Mouse (Mus musculus): ENCODE results near the gene Jmjd1c. TPM values are rescaled to one million over a fixed set of nuclear protein-coding genes. Genes with fewer than 3 reads are reported as not detected.

Gene Jmjd1c
- total RNA-seq, 2 experiments from 2014 or later: 93.9 to 94.3 TPM

DNA sequence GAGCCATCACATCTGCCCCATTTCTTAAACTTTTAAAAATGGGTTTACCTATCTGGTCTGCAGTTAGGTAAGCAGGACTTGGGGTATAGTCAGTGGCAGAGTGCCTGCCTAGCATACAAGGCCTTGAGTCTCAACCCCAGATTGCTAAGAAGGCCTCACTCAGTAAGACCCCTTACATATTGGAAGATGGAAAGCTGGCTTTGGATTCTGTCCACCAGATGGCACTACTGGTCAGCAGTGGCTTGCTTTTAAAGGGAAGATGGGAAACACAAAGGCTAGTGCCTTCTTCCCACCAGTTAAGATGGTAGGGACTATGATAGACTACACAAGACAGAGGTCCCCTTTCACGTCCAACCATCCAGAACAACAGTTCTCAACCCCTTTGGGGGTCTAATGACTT is 168.9 kb downstream of the Jmjd1c start:
- intact Hi-C loops (cut with DNase I): loop anchor here (5.0 kb wide), 1 partner anchor 47 kb away; no protein-coding TSS in a partner anchor
- DNase-seq (ENCODE audit: extremely low spot score in 1 of 2, low spot score in 2 of 2): peak; percentile 33 to 65

DNA sequence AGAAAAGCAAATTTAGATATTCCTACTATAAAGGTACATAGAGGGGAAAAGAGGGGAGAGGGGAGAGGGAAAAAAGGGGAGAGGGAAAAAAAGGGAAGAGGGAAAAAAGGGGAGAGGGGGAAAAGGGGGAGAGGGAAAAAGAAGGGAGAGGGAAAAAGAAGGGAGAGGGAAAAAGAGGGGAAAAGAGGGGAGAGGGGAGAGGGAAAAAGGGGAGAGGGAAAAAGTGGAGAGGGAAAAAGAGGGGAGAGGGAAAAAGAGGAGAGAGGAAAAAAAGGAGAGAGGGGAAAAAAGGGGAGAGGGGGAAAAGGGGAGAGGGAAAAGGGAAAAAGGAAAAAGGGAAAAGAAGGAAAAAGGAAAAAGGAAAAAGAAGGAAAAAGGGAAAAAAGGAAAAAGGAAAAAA is 180.0 kb downstream of the Jmjd1c start:
- intact Hi-C loops (cut with DNase I): no loop called here
- DNase-seq (ENCODE audit: extremely low spot score in 1 of 2, low spot score in 2 of 2): no peak

GRCm38 (mm10) chr10:67281852-67282251 is 185.9 kb downstream of the Jmjd1c start:
- no peak for DNase-seq (ENCODE audit: extremely low spot score in 1 of 2, low spot score in 2 of 2)
- intact Hi-C loops (cut with DNase I): loop anchor here (10.0 kb wide), 1 partner anchor 377 kb away; no protein-coding TSS in a partner anchor

- intact Hi-C loops (cut with DNase I): loop anchor here (10.0 kb wide), 1 partner anchor 378 kb away; no protein-coding TSS in a partner anchor
- DNase-seq (ENCODE audit: extremely low spot score in 1 of 2, low spot score in 2 of 2): no peak
These were observed 186.6 kb downstream of the Jmjd1c start for GRCm38 (mm10) chr10:67282531-67282930.

DNA sequence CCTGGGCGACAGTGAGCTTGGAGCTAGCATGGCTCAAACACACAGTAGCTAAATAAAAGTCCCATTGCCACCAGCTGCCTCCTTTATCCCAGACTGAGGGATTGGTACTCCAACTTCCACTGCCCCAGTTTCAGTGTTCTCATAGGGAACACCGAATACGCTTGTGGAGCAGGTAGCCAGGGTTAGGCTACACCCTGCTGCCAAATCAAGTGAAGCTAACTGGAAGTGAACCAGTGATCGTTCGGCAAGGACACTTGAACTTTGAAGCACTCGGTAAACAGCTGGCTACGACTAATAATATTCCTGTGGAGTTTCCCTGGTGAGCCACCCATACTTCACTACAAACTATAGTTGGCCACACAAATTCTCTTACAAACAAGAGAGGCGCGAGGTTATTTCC is 187.6 kb downstream of the Jmjd1c start:
- DNase-seq (ENCODE audit: extremely low spot score in 1 of 2, low spot score in 2 of 2): no peak
- intact Hi-C loops (cut with DNase I): loop anchor here (10.0 kb wide), 1 partner anchor 379 kb away; no protein-coding TSS in a partner anchor

GRCm38 (mm10) chr10:67284311-67284710 is 188.4 kb downstream of the Jmjd1c start:
- intact Hi-C loops (cut with DNase I): loop anchor here (10.0 kb wide), 1 partner anchor 380 kb away; no protein-coding TSS in a partner anchor
- peak; percentile 16 to 38 for DNase-seq (ENCODE audit: extremely low spot score in 1 of 2, low spot score in 2 of 2)

DNA sequence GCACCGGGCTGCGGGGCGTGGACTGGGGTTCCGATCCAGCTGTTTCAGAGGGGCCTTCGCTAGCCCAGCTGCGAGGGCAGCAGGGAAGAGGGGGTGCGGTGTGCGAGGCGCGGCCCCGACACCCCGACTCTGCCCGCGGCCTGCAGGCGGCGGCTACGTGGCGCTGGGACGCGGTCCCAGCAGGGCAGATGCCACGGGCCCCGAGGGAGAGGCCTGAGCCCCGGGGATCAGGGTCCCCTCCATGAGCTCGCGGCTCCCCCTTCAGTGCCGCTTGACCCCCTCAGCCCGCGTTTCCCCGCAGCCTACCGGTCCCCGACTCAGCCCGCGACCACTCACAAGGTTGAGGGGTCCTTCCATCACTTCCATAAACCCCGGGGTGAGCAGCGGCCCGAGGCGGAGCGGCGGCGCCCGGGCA is 188.8 kb downstream of the Jmjd1c start:
- peak in 1 of 2 experiments; percentile 59 for DNase-seq (ENCODE audit: extremely low spot score in 1 of 2, low spot score in 2 of 2)
- intact Hi-C loops (cut with DNase I): loop anchor here (10.0 kb wide), 1 partner anchor 380 kb away; no protein-coding TSS in a partner anchor

- intact Hi-C loops (cut with DNase I): loop anchor here (10.0 kb wide), 1 partner anchor 380 kb away; no protein-coding TSS in a partner anchor
- peak; percentile 80 to 91 for DNase-seq (ENCODE audit: extremely low spot score in 1 of 2, low spot score in 2 of 2)
These were observed 189.4 kb downstream of the Jmjd1c start, which contains the start of gene Nrbf2 for GRCm38 (mm10) chr10:67285176-67285814. Gene Nrbf2, minus strand, starts transcription at chr10:67285305.

- DNase-seq (ENCODE audit: extremely low spot score in 1 of 2, low spot score in 2 of 2): peak; percentile 82 to 94
- intact Hi-C loops (cut with DNase I): loop anchor here (10.0 kb wide), 1 partner anchor 383 kb away; no protein-coding TSS in a partner anchor
These were observed 192.0 kb downstream of the Jmjd1c start for GRCm38 (mm10) chr10:67287877-67288276.

- intact Hi-C loops (cut with DNase I): no loop called here
- no peak for DNase-seq (ENCODE audit: extremely low spot score in 1 of 2, low spot score in 2 of 2)
These were observed 194.7 kb downstream of the Jmjd1c start for GRCm38 (mm10) chr10:67290622-67291021.

DNA sequence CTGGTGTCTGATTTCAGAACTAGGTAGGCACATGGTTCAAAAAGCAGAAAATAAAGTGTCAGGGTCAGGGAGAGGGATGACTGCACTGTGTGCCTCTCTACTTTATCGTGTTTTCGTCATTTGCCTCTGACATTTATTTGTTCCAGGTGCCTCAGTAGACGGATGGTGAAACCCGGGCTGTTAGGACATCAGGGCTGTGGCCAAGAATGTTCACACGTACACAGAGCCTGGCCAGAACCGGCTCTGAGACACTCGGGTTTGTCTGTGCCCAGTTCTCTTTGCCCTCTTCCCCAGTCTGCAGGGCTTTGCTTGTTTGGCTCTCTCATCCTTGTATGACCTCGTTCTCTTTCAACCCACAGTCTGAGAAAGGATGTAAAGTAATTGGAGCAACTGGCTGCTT is 195.2 kb downstream of the Jmjd1c start:
- intact Hi-C loops (cut with DNase I): no loop called here
- DNase-seq (ENCODE audit: extremely low spot score in 1 of 2, low spot score in 2 of 2): no peak

- intact Hi-C loops (cut with DNase I): no loop called here
- DNase-seq (ENCODE audit: extremely low spot score in 1 of 2, low spot score in 2 of 2): no peak
These were observed 199.4 kb downstream of the Jmjd1c start for GRCm38 (mm10) chr10:67295331-67295730.

DNA sequence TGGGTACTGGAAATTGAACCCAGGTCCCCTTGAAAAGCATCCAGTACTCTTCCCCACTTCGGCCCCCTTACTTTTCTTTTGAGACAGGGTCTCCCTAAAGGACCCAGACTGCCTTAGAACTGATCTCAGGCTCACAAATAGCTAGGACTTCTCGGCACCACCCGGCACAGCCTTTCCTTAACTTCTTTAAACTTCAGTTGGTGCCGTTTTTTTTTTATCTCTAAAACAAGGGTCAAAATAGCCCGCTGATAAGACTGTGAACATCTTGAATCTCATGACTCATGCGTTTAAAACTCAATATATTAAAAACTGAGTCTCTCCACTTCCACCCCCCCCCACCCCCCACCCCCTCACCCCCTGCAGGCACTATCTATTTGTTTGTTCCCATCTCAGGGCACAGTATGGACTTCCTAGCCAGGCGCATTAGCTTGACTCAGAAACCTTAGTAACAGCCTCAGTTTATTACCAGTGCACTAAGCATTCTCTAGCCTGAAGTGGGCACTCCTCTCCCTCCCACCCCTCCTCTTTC is 200.1 kb downstream of the Jmjd1c start:
- no peak for DNase-seq (ENCODE audit: extremely low spot score in 1 of 2, low spot score in 2 of 2)
- intact Hi-C loops (cut with DNase I): no loop called here

- no peak for DNase-seq (ENCODE audit: extremely low spot score in 1 of 2, low spot score in 2 of 2)
- intact Hi-C loops (cut with DNase I): no loop called here
These were observed 200.7 kb downstream of the Jmjd1c start for GRCm38 (mm10) chr10:67296482-67297152.

DNA sequence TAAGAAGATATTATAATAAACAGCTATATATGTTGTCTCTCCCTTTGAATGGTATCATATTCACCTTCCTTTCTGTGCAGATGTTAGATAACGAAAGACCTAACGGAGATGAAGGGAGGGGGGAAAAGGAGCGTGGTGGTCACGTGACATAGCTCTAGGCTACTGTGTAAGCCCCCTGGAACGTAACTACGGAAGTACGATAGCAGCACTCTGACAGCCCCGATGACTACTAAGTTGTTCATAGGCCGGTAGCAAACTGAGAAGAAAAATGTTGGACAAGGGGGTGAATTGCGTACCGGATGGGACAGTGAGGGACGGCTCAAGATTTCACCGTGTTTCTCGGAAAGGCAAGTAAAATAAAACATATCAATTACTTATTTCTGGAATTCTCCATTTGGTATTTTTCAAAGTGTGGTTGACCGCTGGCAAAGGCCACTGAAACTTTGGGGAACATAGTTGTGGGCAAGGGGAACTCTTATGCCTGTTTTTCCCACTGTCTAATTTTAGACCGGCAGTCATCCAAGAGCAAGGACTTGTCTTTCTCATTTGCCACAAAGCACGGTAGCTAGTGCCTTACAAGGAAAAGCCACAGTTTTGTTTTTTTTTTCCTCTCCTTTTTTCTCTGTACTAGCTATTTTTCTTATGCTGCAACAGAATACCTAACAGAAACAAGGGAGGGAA is 201.4 kb downstream of the Jmjd1c start:
- intact Hi-C loops (cut with DNase I): no loop called here
- DNase-seq (ENCODE audit: extremely low spot score in 1 of 2, low spot score in 2 of 2): no peak

- intact Hi-C loops (cut with DNase I): no loop called here
- DNase-seq (ENCODE audit: extremely low spot score in 1 of 2, low spot score in 2 of 2): no peak
These were observed 202.9 kb downstream of the Jmjd1c start for GRCm38 (mm10) chr10:67298856-67299255.

- DNase-seq (ENCODE audit: extremely low spot score in 1 of 2, low spot score in 2 of 2): no peak
- intact Hi-C loops (cut with DNase I): no loop called here
These were observed 203.4 kb downstream of the Jmjd1c start for GRCm38 (mm10) chr10:67299285-67299684.

- intact Hi-C loops (cut with DNase I): no loop called here
- DNase-seq (ENCODE audit: extremely low spot score in 1 of 2, low spot score in 2 of 2): no peak
These were observed 205.1 kb downstream of the Jmjd1c start for GRCm38 (mm10) chr10:67301046-67301445.

GRCm38 (mm10) chr10:67302340-67302739 is 206.4 kb downstream of the Jmjd1c start:
- intact Hi-C loops (cut with DNase I): no loop called here
- no peak for DNase-seq (ENCODE audit: extremely low spot score in 1 of 2, low spot score in 2 of 2)

Measured in left cerebral cortex, postnatal 10 days (tissue).